Mouse (Mus musculus): ENCODE measurements around the gene Olfr175-ps1.

Olfr175-ps1 gene

GRCm38 (mm10) chr16:58826732-58827319, at the start of gene Olfr175-ps1:
Gene Olfr175-ps1 (minus strand): TSS chr16:58826782.
- no peak for DNase-seq

DNA sequence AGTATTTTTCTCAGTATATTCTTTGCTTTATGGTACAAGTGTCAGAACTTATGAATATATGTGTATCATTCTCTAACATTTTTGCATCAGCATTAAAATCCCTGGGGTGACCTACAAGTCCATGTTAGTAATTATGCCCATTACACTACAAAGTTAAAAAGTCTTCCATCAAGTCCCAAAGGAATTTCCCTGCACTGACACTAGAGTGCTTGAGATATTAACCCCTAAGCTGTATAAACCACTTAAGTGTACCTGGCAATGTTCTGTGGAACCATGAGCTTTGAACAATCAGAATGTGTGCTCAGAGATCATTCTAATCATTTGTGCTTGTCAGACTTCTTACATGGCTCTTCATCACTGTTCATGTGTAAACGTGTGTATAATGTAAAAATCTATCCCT, 48.1 kb upstream of the Olfr175-ps1 start, which contains the start of gene Olfr177:
Gene Olfr177, minus strand, starts transcription at position 101 of the 400 bp plus-strand sequence.
- no peak for DNase-seq

GRCm38 (mm10) chr16:58861479-58861878, 34.9 kb upstream of the Olfr175-ps1 start:
- DNase-seq = no peak

GRCm38 (mm10) chr16:58860032-58860737, 33.6 kb upstream of the Olfr175-ps1 start:
- no peak for DNase-seq

DNA sequence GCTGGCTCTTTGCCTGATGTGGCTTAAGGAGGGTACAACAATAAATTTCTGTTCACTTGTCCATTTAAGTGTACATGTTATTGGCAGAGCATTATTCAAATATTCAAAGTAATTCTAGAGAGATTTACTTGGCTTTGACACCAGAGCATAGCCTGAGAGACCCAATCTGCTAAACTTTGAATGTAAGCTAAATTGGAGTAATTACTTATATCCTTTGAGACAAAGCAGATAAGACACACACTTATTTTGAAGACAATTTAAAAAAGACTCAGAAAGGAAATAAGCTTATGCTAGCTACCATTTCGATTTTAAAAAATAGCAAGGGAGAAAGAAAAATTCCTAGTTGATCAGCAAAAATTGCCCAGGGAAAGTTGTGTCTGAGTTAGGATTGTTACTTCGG, 26.4 kb downstream of the Olfr175-ps1 start, which contains the start of gene Olfr173:
Gene Olfr173, minus strand, starts transcription at position 101 of the 400 bp plus-strand sequence.
- DNase-seq = no peak

Data from embryo, embryonic 11 days (tissue).